8 mouse cellular contexts compared by ENCODE assay signal in genomic region chr10:60389447-60389865, GRCm38 (mm10). TPM values are rescaled to one million over a fixed set of nuclear protein-coding genes. Genes with fewer than 3 reads are reported as not detected.
DNase-seq lines count a peak whose midpoint lies in the region; ATAC-seq lines count a peak whose summit lies in the region.
"Had no signal": no experiment of that assay in that cellular context is flagged by ENCODE, and none has a peak within 500 bp of the region (broad histone marks: within the 10 kb centered on the region; RNA-seq: fewer than 3 reads in every experiment).

No protein-coding gene starts in this region.

- ATAC-seq in CD4-positive, CD25-positive, alpha-beta regulatory T cell, adult 4 months: peak; percentile 85
- ATAC-seq in neutrophil, adult 5-6 weeks (ENCODE audit: extremely low read depth, insufficient number of reproducible peaks, low FRiP score, poor library complexity, severe bottlenecking): peak; percentile 64
- ATAC-seq in frontal cortex, adult (ENCODE audit: low TSS enrichment): no peak

- peak; percentile 78 for DNase-seq in A20 (ENCODE audit: low read depth, low spot score)
- peak; percentile 83 for DNase-seq in induced T-regulatory cell, adult 2 months (ENCODE audit: low read depth)
- DNase-seq in layer of hippocampus, adult 11-12 months (ENCODE audit: low spot score): no peak
- no peak for DNase-seq in retina, embryonic 14.5 days (ENCODE audit: low spot score)
- DNase-seq: adrenal gland, postnatal 25 days had no signal

RNA-seq across cellular contexts. Expression of gene Gm17455, which starts 10.1 kb away (rescaled TPM):
- 1 to 10 TPM; 1.5 to 3.7 TPM for polyA plus RNA-seq in CD4-positive, CD25-positive, alpha-beta regulatory T cell, adult 4 months (2017; shearing (Covaris generic))
- total RNA-seq in neutrophil, adult 5-6 weeks (2017): 10.4 and 16.6 TPM in 2 replicates
- total RNA-seq: adrenal gland, postnatal 25 days had no signal

RNA-seq across cellular contexts. Expression of gene Vsir, which starts 42.8 kb away (rescaled TPM):
- polyA plus RNA-seq in CD4-positive, CD25-positive, alpha-beta regulatory T cell, adult 4 months (2017; shearing (Covaris generic)): 100 to 1,000 TPM; 171 to 206 TPM
- total RNA-seq in neutrophil, adult 5-6 weeks (2017): 440 and 506 TPM in 2 replicates

Comparison
In these comparisons a context has a peak if more than half of its experiments do, and no peak if none do; other contexts are left out.
1. DNase-seq: peak in A20 (single experiment) and induced T-regulatory cell, adult 2 months (single experiment); none in layer of hippocampus, adult 11-12 months (single experiment) and retina, embryonic 14.5 days (single experiment).